Mouse (Mus musculus): ENCODE measurements around the gene Cln6.
A peak's percentile ranks its signal among the peaks of the same experiment; 100 is the strongest.
"Not testable (repeated sequence)": the region's sequence is repeated elsewhere in the genome, so short reads cannot be mapped to it uniquely, and the experiment has no call there.

Gene Cln6

DNA sequence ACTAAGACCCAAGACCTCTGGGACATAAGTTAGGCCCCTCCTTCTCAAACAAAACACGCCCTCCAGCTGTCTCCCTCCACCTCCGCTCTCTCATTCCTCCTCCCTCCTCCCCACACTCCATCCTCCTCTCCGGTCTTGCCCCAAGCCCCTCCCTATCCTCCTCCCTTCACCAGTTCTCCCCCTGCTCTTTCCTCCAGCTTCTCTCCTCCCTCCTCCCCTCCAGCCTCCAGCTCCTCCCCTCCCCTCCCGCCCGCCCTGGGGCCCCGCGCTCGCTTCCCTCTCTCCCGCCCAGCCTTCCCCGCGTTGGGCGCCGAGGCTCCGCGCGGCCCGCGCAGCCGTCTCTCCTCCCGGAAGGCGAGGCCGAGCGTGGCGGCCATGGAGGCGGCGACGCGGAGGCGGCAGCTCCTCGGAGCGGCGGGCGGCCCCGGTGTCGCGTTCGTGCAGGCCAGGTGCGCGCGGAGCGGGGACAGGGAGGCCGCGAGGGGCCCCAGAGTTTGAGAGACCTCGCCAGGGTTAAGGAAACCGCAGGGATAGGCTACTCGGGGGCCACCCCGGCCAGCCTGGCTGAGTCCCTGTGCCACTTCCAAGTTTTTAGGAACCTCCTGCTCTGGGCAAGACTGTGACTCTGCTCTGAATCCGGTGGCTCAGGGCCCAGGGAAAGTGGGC lies at the start of gene Cln6:
TSS of gene Cln6 (plus strand) at position 280 of the 666 bp plus-strand sequence.
- DNase-seq: peak; percentile 86

DNA sequence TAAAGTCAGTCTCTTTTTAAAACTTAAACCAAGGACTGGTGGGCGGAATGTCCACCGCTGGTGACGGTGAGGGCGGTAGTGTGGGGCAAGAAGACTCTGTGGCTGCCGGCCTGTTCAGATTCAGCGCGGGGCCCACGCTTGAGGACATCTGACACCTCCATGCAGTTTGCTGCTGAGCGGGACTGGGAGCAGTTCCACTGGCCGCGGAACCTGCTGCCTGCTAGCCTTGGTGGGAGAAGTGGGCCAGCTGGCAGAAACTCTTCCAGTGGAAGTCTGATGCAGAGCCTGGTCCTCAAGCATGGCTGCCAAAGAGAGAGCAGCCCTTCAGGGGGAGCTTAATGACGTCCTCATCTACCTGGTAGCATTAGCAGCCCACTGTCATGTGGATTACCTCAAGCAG lies 48.7 kb upstream of the Cln6 start:
- no peak for DNase-seq

GRCm38 (mm10) chr9:62799218-62799617 lies 39.4 kb upstream of the Cln6 start:
- DNase-seq: not testable (repeated sequence)

GRCm38 (mm10) chr9:62810095-62810494 lies 28.5 kb upstream of the Cln6 start:
- no peak for DNase-seq

- peak; percentile 50 for DNase-seq
Observed at GRCm38 (mm10) chr9:62810543-62811515, 27.8 kb upstream of the Cln6 start.

DNA sequence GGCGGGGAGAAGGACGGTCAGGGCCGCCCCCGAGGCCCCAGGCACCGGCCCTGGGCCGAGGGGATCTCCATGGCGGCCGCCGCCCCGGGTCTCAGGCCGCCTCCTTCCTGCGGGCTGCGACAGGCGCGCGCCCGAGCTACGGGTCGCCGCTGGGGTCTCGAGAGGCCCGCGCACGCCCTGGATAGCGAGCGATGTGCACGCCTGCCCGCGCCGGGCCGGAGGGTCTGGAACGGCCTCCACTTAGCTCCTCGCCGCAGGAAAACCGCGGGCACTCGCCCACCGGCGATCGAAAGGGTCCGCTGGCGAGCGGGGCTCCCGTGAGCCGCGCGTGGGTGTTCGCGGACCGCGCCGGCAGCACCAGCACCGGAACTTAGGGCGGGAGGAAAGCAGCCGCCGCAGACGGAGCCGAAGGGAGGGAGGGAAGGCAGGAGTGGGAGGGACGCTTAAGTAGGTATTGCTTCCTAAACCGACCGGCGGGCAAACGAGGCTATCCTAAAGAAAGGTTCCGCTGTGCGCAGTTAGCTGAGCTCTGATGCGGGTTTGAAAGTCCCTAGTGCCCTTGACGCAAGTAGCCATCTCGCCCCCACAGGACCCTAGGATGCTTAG lies 27.0 kb upstream of the Cln6 start, which contains the start of gene Fem1b:
TSS of gene Fem1b (minus strand) at position 419 of the 606 bp plus-strand sequence.
- DNase-seq: peak; percentile 95

DNA sequence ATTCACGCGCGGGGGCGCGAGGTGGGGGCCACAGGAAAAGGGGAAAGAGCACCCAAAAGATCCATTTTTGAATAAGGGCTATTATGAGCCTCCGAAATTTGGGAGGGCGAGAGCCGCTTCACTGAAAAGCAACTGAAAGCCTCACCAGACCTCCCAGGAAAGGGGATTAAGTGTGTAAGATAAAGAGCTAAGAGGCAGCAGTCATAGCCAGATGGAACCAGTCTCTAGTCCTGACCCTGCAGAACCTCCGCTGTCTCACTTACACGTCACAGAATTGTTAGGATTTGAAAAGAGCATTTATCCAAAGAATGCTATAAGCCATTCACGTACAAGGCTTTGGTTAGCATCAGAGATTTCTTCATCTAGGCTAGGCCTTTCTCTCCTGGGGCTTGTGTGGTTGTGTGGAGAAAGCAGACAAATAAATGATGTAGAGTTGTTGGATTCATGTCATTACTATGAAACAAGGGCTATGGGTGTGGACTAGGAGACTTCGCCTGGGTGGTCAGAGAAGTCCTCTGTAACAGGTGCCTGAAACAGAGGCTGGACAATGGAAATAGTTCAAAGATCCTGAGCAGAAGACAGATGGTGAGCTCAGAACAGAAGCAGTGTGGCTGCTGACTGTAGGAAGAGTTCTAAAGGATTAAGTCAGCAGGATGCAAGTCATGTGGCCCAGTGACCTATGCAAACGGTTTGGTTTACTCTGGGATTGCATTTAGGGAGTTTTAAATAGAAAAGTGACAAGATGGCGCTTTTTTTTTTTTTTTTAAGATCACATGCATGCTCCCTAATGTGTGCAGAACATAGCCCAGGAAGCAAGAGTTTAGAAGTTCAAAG lies 26.2 kb upstream of the Cln6 start:
- no peak for DNase-seq

- DNase-seq: no peak
Observed at GRCm38 (mm10) chr9:62814751-62815150, 23.8 kb upstream of the Cln6 start.

- no peak for DNase-seq
Observed at GRCm38 (mm10) chr9:62816323-62817098, 22.1 kb upstream of the Cln6 start.

DNA sequence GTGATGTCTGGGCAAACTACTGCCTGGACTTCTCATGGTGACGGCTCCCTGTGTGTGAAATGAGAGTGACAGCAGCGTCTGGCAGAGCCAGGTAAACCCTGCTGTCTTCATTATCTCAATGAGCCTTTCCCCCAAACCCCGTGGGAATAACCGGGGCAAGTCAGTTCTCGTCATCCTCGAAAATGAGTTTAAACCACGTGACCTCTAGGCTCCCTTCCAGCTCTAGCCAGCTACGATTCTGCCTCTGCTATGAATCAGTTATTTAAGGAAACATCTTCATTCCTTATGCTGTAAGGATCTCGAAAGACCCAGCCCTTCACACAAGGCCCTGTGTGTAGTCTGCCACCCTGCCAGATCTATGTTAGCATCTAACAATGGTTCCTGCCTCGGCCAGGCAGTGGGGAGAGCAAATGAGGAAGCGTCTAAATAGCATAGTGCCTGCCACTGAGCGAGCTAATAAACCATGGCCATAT lies 21.4 kb upstream of the Cln6 start:
- DNase-seq: no peak

DNA sequence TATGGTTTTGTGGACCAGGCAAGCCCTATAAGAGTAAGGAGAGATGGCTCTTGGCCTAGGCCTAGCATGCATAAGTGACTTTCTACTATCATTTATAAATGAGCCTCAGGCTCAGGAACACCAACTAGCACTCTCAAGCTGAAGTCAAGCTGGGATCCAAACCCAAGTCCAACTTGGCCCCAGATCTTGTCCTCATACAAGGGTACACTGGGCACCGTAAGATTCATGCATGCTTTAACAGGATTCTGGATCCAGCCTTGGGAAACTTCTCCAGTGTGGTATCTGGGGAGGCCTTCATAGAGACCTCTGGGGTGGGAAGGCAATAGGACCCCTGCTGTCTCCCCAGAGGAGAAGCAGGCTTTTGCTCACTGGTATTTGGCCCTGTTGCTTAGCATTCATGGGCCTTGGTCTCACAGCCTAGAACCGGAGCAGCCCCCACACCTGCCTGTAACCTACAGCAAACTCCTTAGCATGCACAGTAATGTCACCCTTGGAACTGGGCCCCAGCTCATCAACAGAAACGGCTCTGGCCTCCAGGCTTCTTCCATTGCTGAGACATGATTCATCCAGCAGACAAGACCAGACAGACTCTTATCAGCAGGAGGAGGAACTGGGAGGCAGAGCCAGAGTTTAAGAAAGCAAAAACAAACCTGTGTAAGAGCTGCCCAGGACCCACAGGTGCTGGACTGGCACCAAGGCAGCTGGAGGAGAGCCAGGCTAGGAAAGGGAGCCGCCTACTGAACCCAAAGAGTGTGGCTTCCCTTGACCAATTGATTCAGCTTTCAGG lies 20.6 kb upstream of the Cln6 start:
- DNase-seq: no peak

DNA sequence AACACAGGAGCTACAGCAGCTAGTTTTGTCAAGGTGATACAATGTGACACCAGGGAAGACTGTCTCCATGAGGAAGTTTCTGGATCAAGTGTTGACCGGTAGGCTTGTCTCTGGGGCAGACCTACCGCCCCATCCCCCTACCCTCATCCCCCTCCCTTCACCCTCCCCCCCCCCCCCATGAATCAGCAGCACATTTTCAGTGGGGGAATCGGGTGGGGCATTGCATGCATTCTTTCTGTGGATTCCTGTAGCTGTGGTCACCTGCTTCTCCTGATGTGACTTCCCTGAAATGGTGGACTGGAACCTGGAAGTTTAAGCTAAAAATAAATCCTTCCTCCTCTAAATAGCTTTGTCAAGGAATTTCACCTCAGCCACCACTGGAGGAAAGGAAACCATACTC lies 19.1 kb upstream of the Cln6 start:
- no peak for DNase-seq

DNA sequence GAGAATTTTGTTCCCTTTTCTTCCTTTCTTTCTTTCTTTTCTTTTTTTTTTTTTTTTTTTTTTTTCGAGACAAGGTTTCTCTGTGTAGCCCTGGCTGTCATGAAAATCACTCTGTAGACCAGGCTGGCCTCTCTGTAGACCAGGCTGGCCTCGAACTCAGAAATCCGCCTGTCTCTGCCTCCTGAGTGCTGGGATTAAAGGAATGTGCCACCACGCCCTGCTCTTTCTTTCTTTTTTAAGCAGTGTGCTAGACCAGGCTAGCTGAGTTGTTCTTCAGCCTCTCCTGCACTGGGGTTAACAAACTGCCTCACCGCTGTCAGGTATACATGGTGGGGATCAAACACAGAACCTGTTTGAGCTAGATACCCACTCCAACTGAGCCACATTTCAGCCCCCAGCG lies 18.7 kb upstream of the Cln6 start:
- DNase-seq: not testable (repeated sequence)

- DNase-seq: no peak
Observed at GRCm38 (mm10) chr9:62820829-62821228, 17.8 kb upstream of the Cln6 start.

DNA sequence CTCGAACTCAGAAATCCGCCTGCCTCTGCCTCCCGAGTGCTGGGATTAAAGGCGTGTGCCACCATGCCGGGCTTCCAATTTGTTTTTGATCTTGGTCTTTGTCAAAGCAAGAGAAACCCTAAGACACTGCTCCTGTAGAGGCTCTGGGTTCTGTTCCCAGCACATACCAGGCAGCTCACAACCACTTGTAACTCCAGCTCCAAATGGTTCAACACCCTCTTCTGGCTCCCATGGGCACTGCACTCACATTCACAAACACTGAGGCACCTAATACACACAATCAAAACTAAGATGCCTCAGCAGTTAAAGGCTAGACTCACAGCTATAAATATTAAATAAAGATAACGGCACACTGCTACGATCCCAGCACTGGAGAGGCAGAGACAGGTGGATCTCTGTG lies 16.8 kb upstream of the Cln6 start:
- no peak for DNase-seq

DNA sequence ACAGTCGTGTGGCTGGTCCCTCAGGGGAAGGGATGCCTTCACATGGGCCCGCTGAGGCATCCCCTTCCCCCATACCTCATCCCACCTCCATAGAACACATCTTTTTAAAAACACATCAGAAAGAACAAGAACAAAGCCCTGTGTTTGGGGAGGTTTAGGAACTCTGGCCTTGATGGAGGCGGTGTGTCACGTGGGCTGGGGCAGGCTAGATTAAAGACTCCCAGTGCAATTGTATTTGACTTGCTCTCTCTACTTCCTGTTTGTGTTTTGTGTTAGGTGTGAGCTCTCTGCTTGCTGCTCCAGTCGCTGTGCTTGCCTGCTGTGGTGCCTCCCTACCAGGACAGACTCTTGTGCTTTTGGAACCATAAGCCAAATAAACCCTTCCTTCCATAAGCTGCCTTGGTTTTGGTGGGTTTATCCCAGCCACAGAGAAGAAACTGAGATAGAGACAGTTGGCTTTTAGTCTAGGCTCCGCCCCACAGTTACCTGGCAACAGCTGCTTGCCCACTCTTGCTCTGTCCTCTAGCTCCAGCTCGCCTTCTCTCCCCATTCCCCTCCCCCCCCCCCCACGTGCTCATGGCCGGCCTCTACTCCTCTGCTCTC lies 12.7 kb upstream of the Cln6 start:
- DNase-seq: peak; percentile 55

GRCm38 (mm10) chr9:62826456-62826855 lies 12.1 kb upstream of the Cln6 start:
- DNase-seq: peak; percentile 43

- peak; percentile 80 for DNase-seq
Observed at GRCm38 (mm10) chr9:62827939-62828652, 10.5 kb upstream of the Cln6 start.

GRCm38 (mm10) chr9:62828662-62829086 lies 9.9 kb upstream of the Cln6 start:
- peak; percentile 97 for DNase-seq

DNA sequence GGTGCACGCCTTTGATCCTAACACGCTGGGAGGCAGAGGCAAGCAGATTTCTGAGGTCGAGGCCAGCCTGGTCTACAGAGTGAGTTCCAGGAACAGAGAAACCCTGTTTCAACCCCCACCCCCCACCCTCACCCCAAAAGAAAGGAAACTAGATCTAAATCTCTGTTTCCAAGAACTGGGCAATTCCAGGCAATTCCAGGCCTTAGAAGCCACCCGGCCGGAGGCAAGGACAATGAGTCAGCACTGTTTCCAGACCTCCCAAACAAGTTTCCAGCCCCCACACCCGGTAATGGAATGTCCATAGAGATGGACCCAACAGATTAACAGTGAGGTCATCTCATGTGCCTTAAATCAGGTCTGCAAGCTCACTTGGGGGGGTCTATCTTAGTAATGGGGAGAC lies 8.7 kb upstream of the Cln6 start:
- no peak for DNase-seq
